Mouse (Mus musculus) heart, embryonic 11.5 days (tissue): ENCODE measurements around the gene Tbcel. TPM values are rescaled to one million over a fixed set of nuclear protein-coding genes. Genes with fewer than 3 reads are reported as not detected.

ENCODE experiments used
- ATAC-seq: fragments of 200-750 bp; cut with Nextera tagmentation; replicated peaks from 2 replicates; pipeline ENCODE4 v1.8.0; 2017; ENCODE audit warnings: moderate library complexity; ENCODE audit not compliant: insufficient number of reproducible peaks, low FRiP score, low TSS enrichment
- H3K27ac ChIP-seq: fragments of 300-500 bp; sonication (generic); 2 replicates; pipeline ENCODE4 v1.5.1; 2014; ENCODE audit warnings: mild to moderate bottlenecking, low read depth, low read length
- H3K27me3 ChIP-seq: fragments of 300-500 bp; sonication (generic); 2 replicates; pipeline ENCODE4 v1.6.1; 2014; ENCODE audit warnings: mild to moderate bottlenecking, low read length, mixed read lengths; ENCODE audit not compliant: control insufficient read depth, insufficient read depth
- H3K36me3 ChIP-seq: fragments of 300-500 bp; sonication (generic); 2 replicates; pipeline ENCODE4 v1.6.1; 2014; ENCODE audit warnings: mild to moderate bottlenecking, low read length, moderate library complexity, mixed read lengths; ENCODE audit not compliant: control insufficient read depth, insufficient read depth
- H3K4me1 ChIP-seq: fragments of 300-500 bp; sonication (generic); 2 replicates; pipeline ENCODE4 v1.6.1; 2014; ENCODE audit warnings: low read length; ENCODE audit not compliant: control insufficient read depth, insufficient read depth
- H3K4me2 ChIP-seq: fragments of 300-500 bp; sonication (generic); 2 replicates; pipeline ENCODE4 v1.6.1; 2014; ENCODE audit warnings: mild to moderate bottlenecking, moderate library complexity
- H3K4me3 ChIP-seq: fragments of 300-500 bp; sonication (generic); 2 replicates; pipeline ENCODE4 v1.5.1; 2014; ENCODE audit warnings: low read depth, low read length
- H3K9ac ChIP-seq: fragments of 300-500 bp; sonication (generic); 2 replicates; pipeline ENCODE4 v1.6.1; 2014; ENCODE audit warnings: mild to moderate bottlenecking, low read depth, low read length, moderate library complexity
- H3K9me3 ChIP-seq: fragments of 300-500 bp; sonication (generic); replicated peaks from 2 replicates; pipeline ENCODE4 v1.6.1; 2016; ENCODE audit warnings: low read length; ENCODE audit not compliant: control insufficient read depth
- WGBS: fragments of 180-500 bp; shearing (Covaris S2); extraction: QIAGEN DNeasy Blood & Tissue Kit; methylation state at CpG from one replicate; pipeline ENCODE4 v1.1.7; 2014; ENCODE audit not compliant: insufficient replicate concordance; 5-methylcytosine and 5-hydroxymethylcytosine counted together
- polyA plus RNA-seq: library from polyadenylated mRNA; unstranded; fragments of >200 nt; fragmentation: Nextera tagmentation; extraction: Ambion mirVana; gene quantifications from 2 replicates; pipeline ENCODE4 v1.2.1, GENCODE M21; 2014

Tbcel gene
- polyA plus RNA-seq, 1 experiment from 2014 or later, result 4.6 TPM

DNA sequence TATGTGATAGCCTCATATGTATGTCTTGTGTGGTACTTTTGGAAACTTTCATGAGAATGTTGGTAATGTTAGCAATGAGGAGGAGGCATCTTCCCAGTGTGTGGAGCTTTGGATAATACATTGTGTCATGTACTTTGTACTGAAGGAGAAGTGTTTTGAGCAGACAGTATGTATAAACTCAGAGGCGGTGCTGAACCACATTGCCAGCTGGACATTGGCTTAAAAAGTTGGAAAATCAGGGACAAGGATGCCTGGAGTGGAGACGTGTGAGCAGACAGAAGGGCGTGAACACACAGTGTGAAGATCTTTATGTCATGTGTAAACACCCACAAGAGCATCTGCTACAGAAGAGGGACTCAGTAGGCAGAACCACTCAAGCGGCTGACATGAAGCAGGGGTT is 101.9 kb downstream of the Tbcel start:
- H3K9me3 ChIP-seq, result no peaks in the 10 kb centered on the region
- no peaks in the 10 kb centered on the region; the same call in 1 of the 2 replicates for H3K27me3 ChIP-seq
- H3K4me3 ChIP-seq, result no peak overlapping the region
- no peaks in the 10 kb centered on the region for H3K36me3 ChIP-seq
- no peaks in the 10 kb centered on the region for H3K4me1 ChIP-seq
- H3K27ac ChIP-seq, result no peak overlapping the region
- WGBS, result 76% methylated on average over 4 of the region's 4 CpGs
- H3K9ac ChIP-seq, result no peak overlapping the region
- ATAC-seq, result no peak
- H3K4me2 ChIP-seq, result no peak overlapping the region

DNA sequence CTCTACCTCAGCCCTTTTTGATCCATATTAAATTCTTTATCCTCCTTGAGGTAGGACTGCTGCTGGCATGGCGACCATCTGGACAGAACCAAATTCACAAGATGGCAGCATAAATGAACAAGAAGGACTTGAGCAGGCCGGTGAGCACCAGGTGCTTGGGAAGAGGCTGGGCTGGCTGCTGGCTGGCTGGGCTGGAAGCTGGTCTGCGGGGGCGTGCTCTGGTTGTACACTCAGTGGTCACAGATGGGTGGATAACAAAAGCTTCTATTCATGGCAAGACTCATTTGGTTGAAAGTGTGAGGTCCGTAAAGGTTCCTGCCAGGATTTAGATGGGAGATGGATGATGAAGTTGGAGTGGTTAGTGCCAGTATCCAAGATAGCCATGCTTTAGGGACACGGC is 106.1 kb downstream of the Tbcel start:
- H3K9me3 ChIP-seq, result no peaks in the 10 kb centered on the region
- 83% methylated on average over 6 of the region's 6 CpGs for WGBS
- ATAC-seq, result no peak
- H3K4me1 ChIP-seq, result no peaks in the 10 kb centered on the region
- no peaks in the 10 kb centered on the region; the same call in 1 of the 2 replicates for H3K27me3 ChIP-seq
- H3K27ac ChIP-seq, result no peak overlapping the region
- no peak overlapping the region for H3K9ac ChIP-seq
- no peak overlapping the region for H3K4me3 ChIP-seq
- no peak overlapping the region for H3K4me2 ChIP-seq
- no peaks in the 10 kb centered on the region for H3K36me3 ChIP-seq

DNA sequence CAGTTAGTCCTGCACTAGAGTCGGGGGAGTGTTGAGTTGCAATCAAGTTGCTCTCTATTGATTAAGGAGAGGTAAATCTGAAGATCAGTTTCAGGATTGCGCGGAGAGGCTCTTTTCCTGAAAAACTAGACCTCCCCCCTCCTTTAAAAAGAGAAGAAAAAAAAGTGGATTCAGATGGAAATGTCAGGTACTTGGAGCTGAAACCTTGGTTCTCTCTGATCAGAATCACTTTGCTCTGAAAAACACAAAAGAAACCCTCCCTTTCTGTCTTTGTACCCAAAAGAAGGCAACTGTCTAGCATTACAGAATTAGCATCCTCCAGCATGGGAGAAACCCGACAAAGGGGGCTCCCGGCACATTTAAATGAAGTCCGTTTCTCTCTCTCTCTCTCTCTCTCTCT is 107.8 kb downstream of the Tbcel start, which contains the start of gene Tecta:
Gene Tecta (minus strand): TSS at position 101 of the 400 bp plus-strand sequence.
- Histone ChIP-seq H3K27me3 (no peaks in the 10 kb centered on the region; the same call in 1 of the 2 replicates), H3K27ac (no peak within 1 kb of the TSS), H3K4me1 (0 out of 2 replicates have a peak, but pooled peaks cover 3% of the 10 kb centered on the region), H3K9me3 (no peaks in the 10 kb centered on the region), H3K4me2 (no peak within 1 kb of the TSS), H3K4me3 (no peak within 1 kb of the TSS), H3K36me3 (no peaks in the 10 kb centered on the region), H3K9ac (no peak within 1 kb of the TSS)
- 77% methylated on average over 6 of the region's 6 CpGs for WGBS
- ATAC-seq, result no peak

DNA sequence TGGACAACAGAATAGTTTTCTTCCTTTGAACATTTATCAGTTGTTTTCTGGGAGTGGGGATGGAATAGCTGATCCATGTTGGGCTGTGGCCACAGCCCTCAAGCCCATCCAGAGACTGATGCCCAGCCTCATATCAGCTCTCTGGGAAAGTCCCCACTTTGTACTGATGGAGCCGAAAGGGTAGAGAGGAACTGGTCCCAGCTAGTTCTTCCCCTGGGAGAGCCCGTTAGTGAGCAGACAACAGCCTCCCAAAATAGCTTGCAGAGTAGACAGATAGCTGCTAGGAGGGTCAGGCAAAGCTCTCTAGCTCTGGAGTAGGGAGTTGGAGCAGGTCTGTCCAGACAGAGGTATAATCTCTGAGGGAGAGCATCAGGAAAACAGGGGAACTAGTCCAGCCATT is 111.5 kb downstream of the Tbcel start:
- Histone ChIP-seq H3K27me3 (no peaks in the 10 kb centered on the region), H3K9ac (no peak overlapping the region), H3K4me1 (0 out of 2 replicates have a peak, but pooled peaks cover 3% of the 10 kb centered on the region), H3K4me2 (no peak overlapping the region), H3K36me3 (no peaks in the 10 kb centered on the region), H3K9me3 (no peaks in the 10 kb centered on the region), H3K4me3 (no peak overlapping the region), H3K27ac (no peak overlapping the region)
- WGBS, result 25% methylated on average over 2 of the region's 2 CpGs
- no peak for ATAC-seq

DNA sequence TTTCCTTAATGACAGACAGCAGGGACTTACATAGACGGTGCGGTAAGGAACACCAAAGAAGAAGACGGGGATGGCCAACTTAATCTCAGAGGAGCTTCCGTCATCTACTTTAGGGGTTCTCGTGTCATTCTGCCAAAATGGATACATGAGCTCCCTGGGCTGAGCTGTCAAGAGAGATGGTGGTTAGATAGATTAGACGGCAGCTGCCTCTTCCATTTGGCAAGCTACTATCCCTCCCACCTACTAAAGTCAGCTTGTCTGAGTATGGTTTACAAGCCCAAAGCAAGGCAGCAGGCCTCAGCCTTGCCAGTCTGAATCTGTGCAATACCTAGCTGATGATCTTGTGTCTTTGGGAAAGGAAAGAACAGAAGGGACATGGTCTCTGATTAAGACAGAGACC is 112.7 kb downstream of the Tbcel start:
- no peak for ATAC-seq
- Histone ChIP-seq H3K4me1 (0 out of 2 replicates have a peak, but pooled peaks cover 3% of the 10 kb centered on the region), H3K27ac (no peak overlapping the region), H3K36me3 (no peaks in the 10 kb centered on the region), H3K9me3 (no peaks in the 10 kb centered on the region), H3K4me3 (no peak overlapping the region), H3K4me2 (no peak overlapping the region), H3K9ac (no peak overlapping the region), H3K27me3 (no peaks in the 10 kb centered on the region)
- WGBS, result 77% methylated on average over 6 of the region's 6 CpGs

DNA sequence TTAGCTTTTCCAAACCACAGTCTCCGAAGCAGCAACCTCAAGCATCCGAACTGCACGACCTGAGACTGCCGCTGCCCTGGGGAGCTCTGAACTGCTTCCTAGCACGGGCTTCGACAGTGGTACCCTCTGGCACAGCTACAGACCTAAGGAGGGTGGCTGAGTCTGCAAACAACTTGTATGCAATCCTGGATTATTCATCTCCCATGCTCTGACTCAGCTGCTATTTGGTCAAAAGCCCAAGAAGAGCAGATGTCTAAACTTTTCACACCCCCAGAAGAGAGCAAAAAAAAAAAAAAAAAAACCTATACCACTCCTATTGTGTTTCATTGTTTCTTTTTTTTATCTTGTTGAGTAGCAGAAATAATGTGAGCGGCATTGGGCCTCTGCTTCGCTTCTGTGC is 113.3 kb downstream of the Tbcel start:
- 85% methylated on average over 8 of the region's 8 CpGs for WGBS

DNA sequence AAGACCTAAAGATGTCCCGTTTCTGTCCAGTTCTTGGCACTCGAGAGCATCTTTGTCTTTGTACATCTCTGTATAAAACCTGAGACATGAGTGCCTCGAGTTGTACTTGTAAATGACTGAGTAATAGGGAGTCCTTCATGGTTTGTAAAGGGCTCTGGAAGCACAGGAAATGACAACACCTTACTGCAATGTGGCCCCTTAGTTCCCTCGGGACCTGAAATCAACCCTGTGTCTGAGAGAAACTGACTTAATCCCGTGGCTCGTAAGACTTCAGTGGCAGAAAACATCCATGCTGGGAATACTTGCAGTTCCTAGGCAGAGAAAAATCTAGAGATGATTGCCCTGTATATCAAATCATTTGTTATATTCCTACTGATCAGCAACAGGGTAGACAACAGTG is 114.7 kb downstream of the Tbcel start:
- no peak overlapping the region for H3K4me3 ChIP-seq
- no peaks in the 10 kb centered on the region for H3K9me3 ChIP-seq
- no peaks in the 10 kb centered on the region for H3K36me3 ChIP-seq
- no peak overlapping the region for H3K9ac ChIP-seq
- H3K4me1 ChIP-seq, result 0 out of 2 replicates have a peak, but pooled peaks cover 3% of the 10 kb centered on the region
- H3K4me2 ChIP-seq, result no peak overlapping the region
- H3K27me3 ChIP-seq, result no peaks in the 10 kb centered on the region
- WGBS, result 55% methylated on average over 6 of the region's 6 CpGs
- no peak overlapping the region for H3K27ac ChIP-seq
- no peak for ATAC-seq

More for the DNA sequence above, 113.3 kb downstream of the Tbcel start:
- H3K36me3 ChIP-seq, result no peaks in the 10 kb centered on the region
- no peaks in the 10 kb centered on the region for H3K27me3 ChIP-seq
- no peak overlapping the region for H3K4me2 ChIP-seq
- H3K9ac ChIP-seq, result no peak overlapping the region
- H3K27ac ChIP-seq, result no peak overlapping the region
- H3K9me3 ChIP-seq, result no peaks in the 10 kb centered on the region
- ATAC-seq, result no peak
- H3K4me1 ChIP-seq, result 0 out of 2 replicates have a peak, but pooled peaks cover 3% of the 10 kb centered on the region
- no peak overlapping the region for H3K4me3 ChIP-seq

DNA sequence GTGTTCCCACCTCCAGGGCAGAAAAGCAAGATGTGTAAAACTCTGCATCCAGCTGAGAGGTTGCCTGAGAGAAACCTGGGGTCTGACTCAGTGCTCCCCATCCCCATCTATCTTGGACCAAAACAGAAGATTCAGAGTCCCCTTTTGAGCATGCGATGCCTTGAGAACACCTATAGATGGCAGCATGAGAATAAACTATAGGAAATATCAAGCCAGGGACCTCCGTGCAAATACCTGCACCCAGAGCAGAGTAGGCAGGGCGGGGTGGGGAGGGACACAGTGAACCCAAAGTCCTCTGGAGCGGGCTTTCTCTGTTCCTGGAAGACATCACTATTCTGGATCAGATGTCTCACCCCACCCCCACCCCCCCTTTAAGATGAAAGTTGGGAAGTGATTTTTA is 119.1 kb downstream of the Tbcel start:
- Histone ChIP-seq H3K4me3 (no peak overlapping the region), H3K36me3 (no peaks in the 10 kb centered on the region), H3K27me3 (no peaks in the 10 kb centered on the region; the same call in 1 of the 2 replicates), H3K4me1 (no peaks in the 10 kb centered on the region), H3K9me3 (no peaks in the 10 kb centered on the region), H3K9ac (no peak overlapping the region), H3K27ac (no peak overlapping the region), H3K4me2 (no peak overlapping the region)
- 52% methylated on average over 4 of the region's 4 CpGs for WGBS
- ATAC-seq, result no peak

DNA sequence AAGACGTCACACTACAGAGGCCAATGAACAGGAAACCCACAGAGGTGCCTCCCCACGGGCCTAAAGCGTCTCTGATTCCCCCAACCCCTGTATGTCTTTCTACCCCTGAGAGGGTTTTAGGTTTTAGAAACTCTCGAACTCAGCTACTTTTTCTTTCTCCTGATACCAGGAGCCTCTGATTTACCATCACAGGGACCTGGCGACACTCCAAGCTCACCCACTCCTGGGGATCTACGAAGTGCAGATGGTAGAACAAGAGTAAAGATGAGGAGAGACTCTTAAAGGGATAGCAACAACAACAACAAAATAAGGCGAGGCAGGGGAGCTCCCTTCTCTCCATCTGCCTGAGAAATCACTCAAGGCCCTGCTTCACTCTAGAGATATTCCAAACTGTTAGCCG is 120.6 kb downstream of the Tbcel start:
- Histone ChIP-seq H3K9me3 (no peaks in the 10 kb centered on the region), H3K36me3 (no peaks in the 10 kb centered on the region), H3K4me3 (no peak overlapping the region), H3K4me2 (no peak overlapping the region), H3K27me3 (no peaks in the 10 kb centered on the region; the same call in 1 of the 2 replicates), H3K9ac (no peak overlapping the region), H3K27ac (no peak overlapping the region), H3K4me1 (no peaks in the 10 kb centered on the region)
- 62% methylated on average over 8 of the region's 8 CpGs for WGBS
- ATAC-seq, result no peak
